Mouse (Mus musculus): ENCODE results near the gene Ankrd54.

GRCm38 (mm10) chr15:79009734-79010133 lies 53.0 kb downstream of the Ankrd54 start:
- no peak for TF ChIP-seq POLR2A (IDR thresholded peaks at IDR 0.05; ENCODE audit: borderline replicate concordance, extremely low read depth, insufficient read depth, insufficient read length, poor library complexity, severe bottlenecking)
- no peak for TF ChIP-seq CTCF (IDR thresholded peaks at IDR 0.05; ENCODE audit: borderline replicate concordance, extremely low read depth, insufficient read depth, insufficient read length)

Data from brain, embryonic 14.5 days (tissue).